Mouse (Mus musculus): ENCODE measurements around the gene Cstf1.

DNA sequence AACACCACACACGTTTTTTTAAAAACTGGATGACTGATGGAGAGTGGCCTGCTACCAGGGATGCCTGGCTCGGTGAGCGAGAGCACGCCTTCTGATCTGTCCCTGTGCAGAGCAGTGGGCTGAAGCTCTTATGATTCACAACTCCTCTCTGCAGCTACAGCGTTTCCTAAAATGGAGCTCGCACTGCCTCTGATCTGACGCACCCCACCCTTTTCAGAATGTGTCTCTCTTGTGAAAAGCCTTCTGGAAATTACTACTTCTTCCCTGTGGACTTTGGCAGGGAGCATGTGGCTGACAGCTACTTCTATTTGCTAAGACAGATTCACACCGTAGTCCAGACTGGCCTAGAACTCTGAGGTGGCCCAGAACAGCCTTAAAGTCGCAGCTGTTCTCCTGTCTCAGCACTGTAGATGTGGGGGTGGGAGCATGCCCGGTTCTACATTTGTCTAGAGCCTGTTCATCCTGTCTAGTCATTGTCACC is 21.6 kb downstream of the Cstf1 start:
- TF ChIP-seq CTCF (IDR thresholded peaks at IDR 0.05) (no peak), EP300 (IDR thresholded peaks at IDR 0.05) (no peak)
